Mouse (Mus musculus) activated CD4-positive, CD25-positive, alpha-beta regulatory T cell, adult 9 weeks (primary cell): ENCODE measurements around the gene Peli1. TPM values are rescaled to one million over a fixed set of nuclear protein-coding genes. Genes with fewer than 3 reads are reported as not detected.

Experiments
- polyA plus RNA-seq: library from polyadenylated mRNA; unstranded; fragments of 100-300 nt; shearing (Covaris generic); gene quantifications from one replicate; pipeline ENCODE4 v1.2.1, GENCODE M21; 2017

The Peli1 gene
- polyA plus RNA-seq = 38.7 TPM

DNA sequence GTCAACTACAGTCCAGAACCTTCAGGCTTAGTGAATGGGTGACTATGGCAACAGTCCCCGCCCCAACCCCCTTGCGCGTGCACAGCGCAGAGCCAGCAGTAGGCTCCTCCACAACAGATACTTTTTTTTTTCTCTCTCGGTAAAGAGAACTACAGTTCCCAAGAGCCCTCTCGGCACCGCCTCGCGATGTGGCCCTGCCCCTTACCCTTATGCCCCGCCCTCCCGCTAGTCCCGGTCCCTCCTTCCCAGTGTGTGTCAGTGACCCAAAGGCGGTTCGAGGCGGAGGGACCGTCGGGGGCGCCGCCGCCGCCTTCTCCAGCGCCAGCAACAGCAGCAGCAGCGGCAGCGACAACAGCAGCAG is at the start of gene Peli1:
TSS of gene Peli1 (plus strand) at position 225 of the 361 bp plus-strand sequence.

Other genes starting within 250 kb of the Peli1 start
- gene Vps54, start 148.0 kb downstream of the Peli1 start, polyA plus RNA-seq = 36.0 TPM